Mouse (Mus musculus): ENCODE results near the gene B3galt6. TPM values are rescaled to one million over a fixed set of nuclear protein-coding genes. Genes with fewer than 3 reads are reported as not detected.

Gene B3galt6
- 1 to 10 TPM; 2.5 TPM for total RNA-seq (2023)

GRCm38 (mm10) chr4:155992241-155992905 is at the start of gene B3galt6, which contains the start of gene Sdf4:
Gene B3galt6 (minus strand): TSS chr4:155992649.
Gene Sdf4 (plus strand): TSS chr4:155992872.

DNA sequence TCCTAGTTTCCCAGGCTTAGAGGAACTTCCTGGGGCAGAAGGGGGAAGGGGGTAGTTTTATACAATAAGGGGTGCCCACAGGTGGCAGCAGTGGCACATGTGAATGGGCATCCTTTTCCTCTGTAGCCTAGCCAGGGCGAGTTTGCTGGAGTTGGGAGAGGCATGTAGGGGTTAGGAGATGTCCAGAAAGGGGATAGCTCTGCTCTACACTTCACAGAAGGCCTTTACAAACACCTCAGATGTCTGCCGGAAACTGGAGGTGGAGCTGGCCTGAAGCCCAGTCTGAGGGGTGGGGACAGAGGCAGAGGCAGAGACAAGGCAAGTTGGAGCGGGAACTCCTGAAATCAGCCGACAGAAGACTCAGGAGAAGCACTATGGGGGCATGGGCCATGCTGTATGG is 33.6 kb upstream of the B3galt6 start, which contains the start of gene Tnfrsf18:
Tnfrsf18 (plus strand) TSS at position 152 of the 400 bp plus-strand sequence.

GRCm38 (mm10) chr4:156013637-156014036 is 21.2 kb upstream of the B3galt6 start, which contains the start of gene Tnfrsf4:
Gene Tnfrsf4 (plus strand): TSS chr4:156013843.

GRCm38 (mm10) chr4:155962167-155962971 is 30.1 kb downstream of the B3galt6 start, which contains the start of gene C1qtnf12:
Gene C1qtnf12 (plus strand): TSS chr4:155962318.

GRCm38 (mm10) chr4:155943534-155944249 is 48.8 kb downstream of the B3galt6 start, which contains the start of gene Ube2j2:
Gene Ube2j2 (plus strand): TSS chr4:155943831.

Other genes with a start within 250 kb of the B3galt6 start
- 10 to 100 TPM; 14.9 to 15.3 TPM for gene Atad3a, start 231.6 kb downstream of the B3galt6 start, total RNA-seq (2023)
- gene Vwa1, start 218.0 kb downstream of the B3galt6 start, total RNA-seq (2023) = under 1 TPM; 0.09 to 0.11 TPM
- not detected for gene Tmem88b, start 206.8 kb downstream of the B3galt6 start, total RNA-seq (2023)
- not detected for gene Ankrd65, start 202.2 kb downstream of the B3galt6 start, total RNA-seq (2023)
- 10 to 100 TPM; 47.8 to 55.1 TPM for gene Mrpl20, start 189.8 kb downstream of the B3galt6 start, total RNA-seq (2023)
- 100 to 1,000 TPM; 114 to 134 TPM for gene Ccnl2, start 180.2 kb downstream of the B3galt6 start, total RNA-seq (2023)
- 10 to 100 TPM; 81.9 to 91.0 TPM for gene Aurkaip1, start 161.4 kb downstream of the B3galt6 start, total RNA-seq (2023)
- 1 to 10 TPM in 1 of 2 experiments, under 1 TPM in 1; 0.57 to 1.3 TPM for gene Mxra8, start 153.0 kb downstream of the B3galt6 start, total RNA-seq (2023)
- 10 to 100 TPM; 43.2 to 47.3 TPM for gene Dvl1, start 145.2 kb downstream of the B3galt6 start, total RNA-seq (2023)
- 1 to 10 TPM; 2.5 to 2.7 TPM for gene Tas1r3, start 129.3 kb downstream of the B3galt6 start, total RNA-seq (2023)
- 10 to 100 TPM; 17.2 to 22.4 TPM for gene Cptp, start 123.2 kb downstream of the B3galt6 start, total RNA-seq (2023)
- gene Ints11, start 123.1 kb downstream of the B3galt6 start, total RNA-seq (2023) = 10 to 100 TPM; 35.3 to 37.1 TPM
- 10 to 100 TPM; 10.8 to 11.2 TPM for gene Pusl1, start 100.9 kb downstream of the B3galt6 start, total RNA-seq (2023)
- gene Acap3, start 100.8 kb downstream of the B3galt6 start, total RNA-seq (2023) = 10 to 100 TPM; 59.6 to 69.9 TPM
- gene Ube2j2, start 48.8 kb downstream of the B3galt6 start, total RNA-seq (2023) = 10 to 100 TPM; 59.5 to 79.0 TPM
- gene C1qtnf12, start 30.3 kb downstream of the B3galt6 start, total RNA-seq (2023) = 10 to 100 TPM; 30.9 to 60.7 TPM
- 100 to 1,000 TPM; 107 to 110 TPM for gene Sdf4, start 223 bp upstream of the B3galt6 start, total RNA-seq (2023)
- gene Tnfrsf4, start 21.2 kb upstream of the B3galt6 start, total RNA-seq (2023) = 1 to 10 TPM; 1.5 to 2.8 TPM
- gene Tnfrsf18, start 33.5 kb upstream of the B3galt6 start, total RNA-seq (2023) = 1 to 10 TPM; 3.2 to 4.0 TPM
- gene Ttll10, start 66.8 kb upstream of the B3galt6 start, total RNA-seq (2023) = not detected
- 10 to 100 TPM; 16.1 to 18.7 TPM for gene 9430015G10Rik, start 117.3 kb upstream of the B3galt6 start, total RNA-seq (2023)
- gene Rnf223, start 137.9 kb upstream of the B3galt6 start, total RNA-seq (2023) = under 1 TPM; 0.44 to 0.46 TPM
- gene Agrn, start 204.8 kb upstream of the B3galt6 start, total RNA-seq (2023) = 10 to 100 TPM; 13.1 to 18.7 TPM
- 10 to 100 TPM in 1 of 2 experiments, 1 to 10 TPM in 1; 6.9 to 14.9 TPM for gene Isg15, start 208.2 kb upstream of the B3galt6 start, total RNA-seq (2023)
- 10 to 100 TPM in 1 of 2 experiments, 1 to 10 TPM in 1; 6.5 to 10.3 TPM for gene AW011738, start 210.7 kb upstream of the B3galt6 start, total RNA-seq (2023)
- gene Perm1, start 223.2 kb upstream of the B3galt6 start, total RNA-seq (2023) = under 1 TPM in 1 of 2 experiments, not detected in 1; 0.09 TPM
- gene Plekhn1, start 242.2 kb upstream of the B3galt6 start, total RNA-seq (2023) = 10 to 100 TPM; 15.6 to 18.2 TPM
- 10 to 100 TPM; 26.6 to 31.4 TPM for gene Noc2l, start 243.4 kb upstream of the B3galt6 start, total RNA-seq (2023)

All from neutrophil, adult 83 days (primary cell).